Mouse (Mus musculus) megakaryocyte, embryonic 14.5 days (primary cell): Measurements from ENCODE around the gene Smap1.

Experiments
- FLI1 ChIP-seq: IDR thresholded peaks from 2 replicates; pipeline ENCODE4 v1.6.1; 2012; ENCODE audit warnings: low read length, inconsistent platforms, mixed read lengths
- GATA1 ChIP-seq: IDR thresholded peaks from 3 replicates; pipeline ENCODE4 v1.6.1; 2012; ENCODE audit warnings: mixed read lengths, low read length, inconsistent platforms, borderline replicate concordance

- no peak for TF ChIP-seq GATA1
- TF ChIP-seq FLI1: no peak
Measured at GRCm38 (mm10) chr1:23899020-23899646, 23.0 kb downstream of the Smap1 start.
